Mouse (Mus musculus): ENCODE results near the gene Prn.

Gene Prn

DNA sequence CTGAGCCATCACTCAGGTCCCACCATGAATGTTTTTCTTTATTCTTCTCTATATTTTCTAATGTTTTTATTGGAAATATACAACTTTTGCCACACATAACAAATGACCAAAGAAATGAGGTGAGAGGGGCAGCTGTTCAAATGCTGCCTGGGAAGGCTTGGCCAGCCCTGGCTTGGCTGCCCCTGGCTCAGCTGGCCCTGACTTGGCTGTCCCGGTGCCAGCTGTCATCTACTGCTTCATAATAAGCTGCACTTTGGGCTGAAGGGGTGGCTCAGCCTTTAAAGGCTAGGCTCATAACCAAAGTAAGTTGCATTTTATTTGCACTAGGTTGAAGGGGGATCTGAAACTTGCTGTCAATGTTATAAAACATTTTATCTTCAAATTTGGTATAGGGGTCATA lies 2.9 kb upstream of the Prn start:
- DNase-seq (ENCODE audit: low read depth, low spot score), result no peak

DNA sequence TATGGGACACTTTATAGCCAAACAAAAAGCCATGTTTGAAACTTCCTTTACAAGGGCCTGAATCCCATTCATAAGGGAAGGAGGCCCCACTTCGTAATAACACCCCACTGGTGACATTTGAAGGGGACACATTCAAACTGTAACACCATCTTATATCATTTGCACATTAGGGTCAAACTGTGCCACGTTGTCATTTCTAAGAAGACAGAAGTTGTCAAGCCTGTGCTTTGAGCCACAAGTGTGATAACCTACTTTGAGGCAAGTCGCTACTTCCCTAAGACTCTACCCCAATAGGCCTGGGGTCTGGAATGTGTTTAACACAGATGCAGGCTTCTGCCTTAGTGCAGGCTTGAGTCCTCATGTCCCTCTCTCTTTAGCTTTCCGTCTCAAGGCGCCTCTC lies 2.4 kb upstream of the Prn start:
- DNase-seq (ENCODE audit: low read depth, low spot score), result no peak

DNA sequence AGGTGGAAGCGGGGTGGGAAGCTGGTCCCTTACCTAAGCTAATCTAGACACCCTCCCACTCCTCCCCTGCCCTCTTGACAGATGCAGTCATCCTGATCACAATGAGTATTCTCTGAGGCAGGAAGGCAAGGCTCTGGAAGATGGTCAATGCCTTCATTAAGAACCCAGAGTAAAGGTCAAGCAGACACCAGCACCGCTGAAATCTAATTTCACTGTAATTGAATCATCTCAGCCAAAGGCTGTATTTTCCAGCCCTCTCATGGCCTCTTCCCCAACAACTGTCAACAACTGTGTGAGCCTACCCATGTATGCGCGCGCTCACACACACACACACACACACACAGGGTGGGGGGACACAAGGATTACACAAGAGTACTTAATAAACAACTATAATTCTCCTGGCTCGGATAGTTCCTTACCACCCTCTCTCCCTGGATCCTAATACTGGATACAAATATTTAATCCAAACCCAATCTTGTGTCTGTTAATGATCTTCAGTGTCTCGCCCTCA lies 1.4 kb upstream of the Prn start:
- DNase-seq (ENCODE audit: low read depth, low spot score), result no peak

DNA sequence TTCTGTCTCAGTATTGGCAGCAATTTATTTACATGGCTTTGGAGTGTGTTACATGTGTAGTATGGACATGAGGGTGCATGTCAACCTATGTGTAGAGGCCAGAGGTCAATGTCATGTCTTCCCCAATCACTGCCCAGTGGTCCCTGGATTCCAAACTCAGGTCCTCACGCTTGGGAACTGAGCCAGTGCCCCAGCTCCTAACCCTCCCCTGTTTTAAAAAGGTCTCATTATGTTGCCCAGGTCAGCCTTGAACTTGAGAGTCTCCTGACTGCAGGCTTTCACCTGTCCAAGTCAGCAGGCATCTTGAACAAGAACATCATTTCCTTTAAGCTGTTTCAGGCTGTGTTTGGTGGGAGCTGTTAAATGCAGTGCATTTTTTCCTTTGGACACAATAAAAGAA lies 851 bp upstream of the Prn start:
- no peak for DNase-seq (ENCODE audit: low read depth, low spot score)

DNA sequence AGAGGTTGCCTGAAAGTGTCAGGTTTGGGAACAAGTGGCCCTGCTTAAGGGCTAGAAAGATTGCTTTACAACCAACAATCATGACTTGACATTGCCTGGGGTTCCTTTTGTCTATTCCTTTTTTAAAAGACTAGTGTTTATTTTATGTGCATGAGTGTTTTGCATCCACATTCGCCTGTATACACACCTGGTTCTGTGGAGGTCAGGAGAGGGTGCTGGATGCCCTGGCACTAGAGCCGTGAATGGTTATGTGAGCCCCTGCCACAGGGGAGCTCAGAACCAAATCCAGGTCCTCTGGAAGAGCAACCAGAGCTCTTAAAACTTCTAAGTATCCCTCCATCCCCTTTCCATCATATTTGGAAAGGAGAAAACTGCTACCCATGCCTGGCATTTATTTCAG lies 1.1 kb downstream of the Prn start:
- DNase-seq (ENCODE audit: low read depth, low spot score), result no peak

DNA sequence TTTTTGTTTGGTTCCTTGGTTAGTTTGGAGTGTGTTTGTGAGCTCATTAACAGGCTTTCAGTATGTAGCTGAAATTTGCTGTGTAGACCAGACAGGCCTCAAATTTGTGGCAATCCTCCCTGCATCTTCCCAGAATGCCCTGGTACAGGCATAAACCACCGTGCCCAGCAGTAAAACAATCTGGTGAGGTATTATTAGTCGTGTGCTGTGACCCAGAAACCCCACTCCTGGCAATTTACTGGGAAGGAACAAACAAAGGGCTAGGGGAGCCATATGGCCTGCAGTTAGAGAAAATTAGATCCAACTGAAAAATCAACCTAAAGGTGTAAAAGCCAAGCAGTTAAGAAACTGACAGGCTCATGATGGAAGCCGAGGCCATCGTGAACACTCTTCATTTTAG lies 1.6 kb downstream of the Prn start:
- no peak for DNase-seq (ENCODE audit: low read depth, low spot score)

DNA sequence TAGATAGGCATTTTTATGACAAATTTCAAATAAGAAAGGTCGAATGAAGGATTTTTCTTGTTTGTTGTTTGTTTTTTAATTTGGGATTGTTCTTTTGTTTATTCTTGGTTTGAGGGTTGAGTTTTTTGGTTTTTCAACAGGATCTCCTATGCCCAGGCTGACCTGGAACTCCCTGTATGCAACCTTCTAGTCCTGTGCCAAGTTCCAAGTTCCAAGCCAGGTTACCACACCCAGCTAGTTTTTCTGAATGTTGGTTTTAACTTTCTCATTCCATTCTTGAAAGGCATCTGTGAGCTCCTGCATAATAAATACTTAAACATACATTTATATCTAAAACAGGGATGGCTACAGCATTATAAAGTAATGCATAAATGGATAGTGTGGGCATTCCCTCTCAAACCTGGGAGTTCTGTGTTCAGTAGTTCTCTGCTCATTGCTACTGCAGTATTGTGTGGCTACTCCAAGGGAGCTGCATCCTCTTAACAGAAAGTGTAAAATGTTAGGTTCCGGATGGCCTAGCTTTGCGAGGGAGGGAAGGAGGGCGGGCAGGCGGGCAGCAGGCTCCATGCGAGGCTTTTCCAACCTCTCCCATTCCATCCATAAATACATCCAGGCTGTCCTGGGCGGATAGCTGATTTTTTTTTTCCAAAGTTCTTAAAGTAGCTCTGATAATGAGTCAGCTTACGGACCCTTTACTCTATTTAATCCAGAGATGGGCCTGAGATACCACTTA lies 2.9 kb downstream of the Prn start:
- no peak for DNase-seq (ENCODE audit: low read depth, low spot score)

DNA sequence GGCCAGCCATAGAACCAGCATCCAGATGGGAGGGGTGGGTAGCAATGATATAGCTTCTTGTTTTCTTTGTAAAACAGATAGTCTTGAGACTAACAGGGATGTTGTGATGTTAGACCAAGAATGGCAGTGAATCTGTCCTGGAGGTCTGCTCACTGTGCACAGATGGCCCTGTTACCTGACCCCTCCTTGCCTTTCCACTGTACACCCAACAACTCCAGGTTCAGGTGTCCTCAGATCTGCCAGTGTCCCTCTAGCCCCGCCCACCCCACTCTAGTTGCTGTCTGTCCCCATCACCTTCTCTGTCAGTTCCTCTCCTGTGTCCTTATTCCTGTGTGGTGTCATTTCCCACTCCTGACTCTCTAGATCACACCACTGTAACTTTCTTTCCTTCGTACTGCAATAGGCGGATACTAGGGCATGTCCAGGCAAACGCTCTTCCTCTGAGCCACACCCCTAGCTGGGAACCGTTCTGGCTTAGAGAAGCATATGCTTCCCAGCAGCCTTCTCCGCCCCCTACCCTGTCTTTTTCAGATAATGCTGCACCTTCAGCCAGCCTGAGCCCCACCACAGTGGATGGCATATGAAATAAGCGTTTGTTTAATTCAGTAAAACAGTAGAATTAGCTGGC lies 22.6 kb downstream of the Prn start:
- DNase-seq (ENCODE audit: low read depth, low spot score), result no peak

DNA sequence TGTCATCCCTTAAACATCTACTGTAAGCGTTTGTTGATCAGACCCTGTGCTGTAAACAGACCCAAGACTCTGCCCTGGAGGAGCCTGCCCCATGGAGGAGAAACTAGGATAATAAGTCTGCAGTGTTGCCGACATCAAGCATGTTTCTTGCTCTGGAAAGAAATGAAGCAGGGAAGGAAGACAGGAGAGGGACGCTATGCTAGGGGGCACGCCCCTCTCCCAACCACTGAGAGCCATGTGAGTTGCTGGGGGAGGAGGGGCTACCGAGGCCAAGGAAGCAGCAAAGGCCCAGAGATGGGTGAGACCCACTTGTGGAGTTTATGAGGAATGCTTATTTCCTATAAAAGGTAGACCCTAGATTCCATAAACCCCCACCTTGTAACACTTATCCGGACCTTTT lies 23.3 kb downstream of the Prn start:
- DNase-seq (ENCODE audit: low read depth, low spot score), result no peak

DNA sequence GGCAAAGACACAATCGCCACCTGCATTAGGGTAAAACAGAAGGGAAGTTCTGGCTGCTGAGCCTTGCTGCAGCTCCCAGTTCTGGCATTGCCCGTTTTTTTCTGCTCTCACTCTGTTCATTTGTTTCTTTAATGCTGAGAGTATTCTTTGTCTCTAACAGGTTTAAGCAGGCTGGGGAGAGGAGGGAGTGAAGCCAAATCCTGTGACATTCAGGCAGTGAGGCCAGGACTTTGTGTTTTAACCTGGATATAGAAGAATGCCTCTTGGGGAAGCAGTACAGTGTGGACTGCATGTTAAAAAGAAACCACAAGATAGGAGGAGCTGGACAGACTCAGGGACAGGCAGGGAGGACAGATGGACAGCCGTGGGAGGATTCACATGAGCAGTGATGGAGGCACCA lies 23.8 kb downstream of the Prn start:
- no peak for DNase-seq (ENCODE audit: low read depth, low spot score)

DNA sequence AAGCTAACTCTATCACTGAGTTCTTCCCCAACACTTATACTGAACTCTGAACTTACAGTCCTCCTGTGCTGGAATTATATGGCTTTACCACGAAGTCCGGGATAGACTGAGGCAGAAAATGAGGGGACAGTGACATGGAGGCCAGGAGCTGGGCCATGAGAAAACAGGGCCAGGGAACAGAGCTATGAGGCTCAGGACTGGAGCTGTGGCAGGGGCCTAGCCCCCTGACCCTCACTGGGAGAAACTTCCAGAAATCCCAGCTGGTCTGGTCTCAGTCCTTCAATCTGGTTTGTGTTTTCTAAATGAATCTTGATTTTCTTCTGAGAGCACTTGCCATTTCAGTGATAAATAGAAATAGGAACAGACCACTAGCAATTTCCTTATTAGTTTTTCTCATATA lies 24.5 kb downstream of the Prn start:
- no peak for DNase-seq (ENCODE audit: low read depth, low spot score)

DNA sequence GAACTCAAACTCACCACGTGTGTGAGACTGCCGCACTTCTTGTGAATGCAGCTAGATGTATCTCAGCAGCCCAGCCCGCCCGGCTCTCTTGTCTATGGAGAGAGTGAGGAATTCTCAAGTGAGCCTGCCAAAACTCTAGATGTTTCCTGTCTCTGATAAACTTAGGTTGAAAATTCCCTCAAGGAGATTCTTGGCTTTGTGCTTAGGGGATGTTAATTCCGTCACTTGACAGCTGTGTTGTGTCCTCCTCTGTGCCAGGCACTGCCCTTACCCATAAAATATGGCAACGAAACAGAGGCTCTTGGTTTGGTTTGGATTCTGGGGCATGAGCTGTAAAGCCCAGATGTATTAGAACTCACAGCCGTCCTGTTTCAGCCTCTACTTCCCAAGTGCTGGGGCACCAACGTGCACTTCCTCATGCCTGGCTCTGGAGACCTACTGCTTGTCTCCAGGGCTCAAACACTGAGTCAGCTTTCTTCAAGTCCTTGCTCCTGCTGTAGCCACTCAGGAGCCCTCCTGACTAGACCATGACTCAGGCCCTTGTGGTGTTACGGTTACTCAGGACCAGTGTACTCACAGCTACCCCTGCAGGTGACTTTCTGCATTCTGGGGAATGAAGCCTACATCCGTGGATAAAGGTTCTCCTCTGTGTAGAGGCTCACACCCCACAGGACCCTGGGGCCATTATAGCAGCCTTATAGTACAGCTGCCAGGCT lies 25.8 kb downstream of the Prn start:
- DNase-seq (ENCODE audit: low read depth, low spot score), result peak; percentile 38

DNA sequence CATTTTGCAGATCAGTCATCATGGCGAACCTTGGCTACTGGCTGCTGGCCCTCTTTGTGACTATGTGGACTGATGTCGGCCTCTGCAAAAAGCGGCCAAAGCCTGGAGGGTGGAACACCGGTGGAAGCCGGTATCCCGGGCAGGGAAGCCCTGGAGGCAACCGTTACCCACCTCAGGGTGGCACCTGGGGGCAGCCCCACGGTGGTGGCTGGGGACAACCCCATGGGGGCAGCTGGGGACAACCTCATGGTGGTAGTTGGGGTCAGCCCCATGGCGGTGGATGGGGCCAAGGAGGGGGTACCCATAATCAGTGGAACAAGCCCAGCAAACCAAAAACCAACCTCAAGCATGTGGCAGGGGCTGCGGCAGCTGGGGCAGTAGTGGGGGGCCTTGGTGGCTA lies 26.7 kb downstream of the Prn start:
- DNase-seq (ENCODE audit: low read depth, low spot score), result no peak

DNA sequence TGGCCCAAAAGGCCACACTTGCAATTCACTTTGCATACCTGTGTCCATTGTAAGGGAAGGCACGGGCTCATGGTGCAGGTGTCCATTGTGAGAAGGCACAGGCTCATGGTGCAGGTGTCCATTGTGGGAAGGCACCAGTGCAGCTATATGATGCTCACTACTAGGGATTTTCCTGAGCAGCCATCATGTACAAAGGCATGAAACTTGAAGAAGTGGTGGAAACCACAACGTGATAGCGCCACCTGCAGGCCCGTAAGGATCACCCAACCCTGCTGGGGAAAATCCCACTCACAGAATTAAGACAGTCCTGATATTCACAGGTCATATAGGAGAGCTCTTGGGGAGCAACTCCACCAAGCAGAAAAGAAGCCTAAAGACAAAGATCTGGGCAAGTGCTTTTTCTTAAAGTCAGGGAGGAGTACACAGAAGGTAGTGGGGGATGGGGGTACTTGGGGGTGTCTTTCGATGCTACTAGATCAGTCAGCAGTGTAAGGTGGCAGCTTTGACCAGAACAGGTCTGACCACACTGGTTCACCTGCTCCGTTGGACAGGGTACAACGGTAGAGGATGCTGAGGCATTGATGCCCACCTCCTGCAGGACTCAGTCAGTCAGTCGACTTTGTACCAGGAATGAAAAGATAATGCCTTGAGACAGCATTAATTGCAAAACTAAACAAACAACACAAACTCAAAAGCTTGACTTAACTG lies 29.8 kb downstream of the Prn start:
- peak; percentile 87 for DNase-seq (ENCODE audit: low read depth, low spot score)

DNA sequence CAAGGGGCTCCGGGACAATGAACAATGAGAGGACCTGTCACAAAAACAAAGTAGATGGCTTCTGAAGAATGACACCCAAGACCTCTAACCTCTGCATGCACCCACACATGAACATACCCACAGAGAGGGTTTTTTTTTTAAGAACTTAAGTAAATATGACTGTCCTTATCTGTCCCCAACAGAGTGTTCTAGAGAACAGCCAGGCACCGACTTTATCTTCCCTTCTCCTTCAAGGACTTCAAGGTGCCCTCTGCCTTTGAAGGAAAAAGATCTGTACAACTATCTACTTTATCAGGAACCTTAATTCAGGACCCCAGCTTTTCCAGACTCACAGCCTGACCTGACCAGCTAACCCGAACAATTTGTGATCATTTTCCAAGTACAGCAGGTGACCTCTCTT lies 30.7 kb downstream of the Prn start:
- no peak for DNase-seq (ENCODE audit: low read depth, low spot score)

DNA sequence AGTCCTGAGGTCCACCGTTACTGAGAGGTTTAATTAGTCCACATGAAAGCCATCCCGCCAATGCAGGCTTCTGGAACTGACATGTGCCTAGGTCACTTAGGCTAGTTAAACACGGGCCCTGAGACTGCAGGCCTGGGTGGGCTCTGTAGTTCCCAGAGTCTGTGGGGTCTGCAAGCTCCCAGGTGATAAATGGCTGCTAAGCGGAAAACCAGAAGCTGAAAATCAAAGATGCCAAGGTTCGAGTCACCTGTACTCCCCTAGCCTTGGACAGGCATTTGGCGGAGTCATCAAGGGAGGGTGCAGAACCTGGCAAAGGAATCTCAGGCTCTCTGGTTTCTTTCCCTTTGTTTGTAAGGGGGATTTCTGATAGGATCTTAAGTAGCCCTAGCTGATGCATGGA lies 31.7 kb downstream of the Prn start:
- no peak for DNase-seq (ENCODE audit: low read depth, low spot score)

DNA sequence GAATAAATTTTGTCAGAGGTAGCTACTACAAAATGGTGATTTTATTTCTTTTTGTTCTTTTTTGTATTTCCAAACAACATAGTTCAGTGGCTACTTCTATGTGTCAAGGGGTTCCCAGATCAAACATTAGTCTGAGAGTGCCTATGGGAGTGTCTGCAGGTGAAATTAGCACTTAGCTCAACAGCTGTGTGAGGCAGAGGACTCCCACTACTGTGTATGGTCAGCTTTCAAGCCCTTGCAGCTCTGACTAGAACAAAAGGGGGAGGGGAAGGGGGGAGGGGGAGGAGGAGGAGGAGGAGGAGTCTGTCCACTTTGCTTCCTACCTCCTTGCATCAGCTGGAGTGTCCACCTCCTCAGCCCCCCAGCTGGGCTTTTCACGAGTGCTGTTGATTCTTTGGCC lies 34.6 kb downstream of the Prn start:
- DNase-seq (ENCODE audit: low read depth, low spot score), result no peak

DNA sequence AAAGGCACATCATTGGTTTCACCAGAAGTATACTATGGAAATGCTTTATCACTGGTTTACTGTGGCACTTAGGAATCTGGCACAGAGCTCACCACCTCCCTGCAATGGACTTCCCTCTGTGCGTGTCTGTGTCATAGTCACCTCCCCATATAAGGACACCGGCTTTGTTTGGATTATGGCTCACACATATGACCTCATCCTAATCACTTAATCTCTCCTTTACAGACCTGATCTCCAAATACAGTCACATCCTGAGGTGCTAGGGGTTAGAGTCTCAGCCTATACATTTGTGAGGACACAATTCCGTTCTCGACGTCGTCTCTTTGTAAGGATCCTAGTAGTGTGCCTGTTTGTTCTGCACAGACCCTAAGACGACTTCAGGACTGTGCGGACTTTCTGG lies 35.5 kb downstream of the Prn start:
- DNase-seq (ENCODE audit: low read depth, low spot score), result no peak

DNA sequence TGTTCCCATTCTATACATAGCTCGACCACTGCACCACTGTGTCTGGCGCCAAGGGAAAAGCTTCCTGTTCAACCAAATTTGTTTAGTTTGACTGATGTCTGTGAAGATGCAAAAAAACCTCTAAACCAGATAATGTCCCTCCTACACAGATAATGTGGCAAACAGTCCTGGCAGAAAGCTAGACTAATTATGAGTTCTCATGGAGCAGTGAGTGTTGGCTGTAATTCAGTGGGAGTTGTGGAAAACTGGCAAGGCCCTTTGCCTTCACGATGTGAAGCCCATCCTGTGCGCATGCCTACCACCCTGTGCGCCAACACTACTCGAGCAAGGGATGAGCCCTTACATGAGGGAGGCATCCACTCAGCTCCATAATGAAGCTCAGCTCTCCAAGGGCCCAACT lies 36.0 kb downstream of the Prn start:
- DNase-seq (ENCODE audit: low read depth, low spot score), result no peak

DNA sequence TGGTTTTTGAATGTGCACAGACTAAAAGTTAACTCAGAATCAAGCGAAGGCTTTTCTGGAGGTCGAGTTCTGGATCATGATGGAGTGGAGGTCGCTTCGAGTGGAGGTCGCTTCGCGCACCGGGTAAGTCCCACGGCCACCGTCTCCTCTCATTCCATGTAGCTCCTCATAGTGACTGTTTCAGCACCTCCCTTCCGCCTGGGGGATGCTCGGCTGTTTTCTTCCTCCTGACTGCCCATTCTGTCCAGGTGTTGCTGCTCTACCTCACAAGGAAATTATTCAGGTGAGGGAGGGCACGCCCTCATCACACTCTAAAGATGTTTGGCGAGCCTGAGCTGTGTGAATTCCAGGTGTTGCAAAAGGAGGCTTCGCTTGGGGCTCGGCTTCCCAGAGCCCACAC lies 36.6 kb downstream of the Prn start:
- DNase-seq (ENCODE audit: low read depth, low spot score), result no peak

DNA sequence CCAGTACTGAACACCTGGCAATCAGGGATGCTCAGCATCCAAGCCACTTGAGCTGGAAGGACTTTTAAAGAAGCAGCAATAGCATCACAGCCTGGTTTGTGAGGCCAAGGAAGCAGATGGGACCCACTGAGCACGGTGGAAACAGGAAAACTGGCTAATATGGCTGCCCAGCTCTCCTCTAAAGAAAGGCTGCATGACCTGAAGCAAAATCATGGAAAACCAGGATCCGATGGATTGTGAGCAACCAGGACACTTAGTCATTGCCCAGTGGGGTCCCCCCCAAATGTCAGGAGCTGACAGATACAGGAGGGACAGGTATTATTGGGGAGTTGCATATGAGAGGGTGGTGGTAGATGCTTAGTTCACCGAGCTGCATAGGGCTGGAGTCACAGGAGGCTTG lies 38.4 kb downstream of the Prn start:
- DNase-seq (ENCODE audit: low read depth, low spot score), result no peak

DNA sequence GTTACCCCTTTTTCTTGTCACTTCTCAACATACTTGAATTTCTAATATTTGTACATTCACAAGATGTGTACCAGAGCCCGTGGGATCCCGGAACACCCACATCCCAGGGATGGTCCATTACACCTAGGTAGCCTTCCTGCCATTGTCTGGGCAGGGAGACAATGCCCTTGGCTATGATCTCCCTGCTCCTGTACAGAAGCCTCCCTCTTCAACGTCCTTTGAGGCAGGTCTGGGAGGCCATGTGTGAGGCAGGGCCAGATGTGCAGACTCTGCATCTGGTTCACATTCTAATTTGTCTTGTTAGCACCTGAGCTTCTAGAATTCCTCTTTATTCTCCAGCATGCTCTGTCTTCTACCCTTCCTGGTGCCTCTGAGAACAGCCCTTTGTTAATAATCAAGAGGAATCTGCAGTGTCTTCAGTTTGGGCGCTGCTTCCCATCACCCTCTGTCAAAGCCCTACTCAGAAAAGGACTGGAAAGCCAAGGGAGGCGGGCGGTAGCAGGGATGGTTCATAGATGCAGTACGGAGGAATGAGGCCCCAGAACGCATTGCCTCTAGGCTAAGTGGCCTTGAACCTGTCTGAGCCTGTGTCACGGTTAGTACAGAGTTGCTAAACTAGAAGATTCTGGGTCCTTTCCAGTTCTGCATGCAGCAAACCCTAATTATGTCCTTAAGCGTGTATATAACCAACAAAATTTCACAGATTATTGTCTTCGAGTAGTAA lies 39.3 kb downstream of the Prn start:
- DNase-seq (ENCODE audit: low read depth, low spot score), result no peak
